17 mouse cellular contexts compared by ENCODE assay signal in the genomic region with DNA sequence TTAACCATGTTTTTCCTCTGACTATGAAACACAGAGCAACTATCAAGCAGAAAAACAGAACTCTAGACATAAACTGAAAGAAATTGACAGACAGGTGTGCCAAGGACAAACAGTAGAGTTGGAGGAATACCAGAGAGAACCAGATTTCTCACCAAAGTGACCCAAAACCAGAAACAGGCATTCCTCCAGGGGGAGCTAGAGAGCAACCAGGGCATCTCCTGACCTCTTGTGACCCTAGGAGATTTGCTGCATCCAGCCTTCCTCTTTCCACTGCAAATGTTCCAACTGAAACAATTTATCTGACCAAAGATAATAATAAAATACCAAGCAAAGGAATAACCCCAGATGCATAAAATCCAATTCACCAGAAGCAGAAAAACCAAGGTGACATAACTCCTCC. TPM values are rescaled to one million over a fixed set of nuclear protein-coding genes. Genes with fewer than 3 reads are reported as not detected.
A peak's percentile ranks its signal among the peaks of the same experiment; 100 is the strongest.
DNase-seq lines count a peak whose midpoint lies in the region; ATAC-seq and TF ChIP-seq lines count a peak whose summit lies in the region.
"Had no signal": no experiment of that assay in that cellular context is flagged by ENCODE, and none has a peak within 500 bp of the region (broad histone marks: within the 10 kb centered on the region; RNA-seq: fewer than 3 reads in every experiment).

No protein-coding gene starts in this region.

- no peak for TF ChIP-seq POLR2A in lung, adult 2 months (IDR thresholded peaks at IDR 0.05; ENCODE audit: borderline replicate concordance, extremely low read depth, low read depth, low read length)

- ATAC-seq in inflammation-experienced regulatory T-cells, adult 6 months: no peak
- ATAC-seq: forebrain, embryonic 14.5 days; hindbrain, embryonic 16.5 days had no signal

- no peak for DNase-seq in lung, adult 2 months
- DNase-seq in lung, adult 18-20 months: no peak
- DNase-seq in ES-CJ7 (ENCODE audit: low read depth, low spot score): peak; percentile 60
- DNase-seq in adipocyte (ENCODE audit: low spot score): peak; percentile 18
- peak; percentile 11 to 21 for DNase-seq in natural killer cell, adult 2 months (ENCODE audit: low spot score in 2 of 2)
- DNase-seq in kidney, postnatal 25 days: no peak
- DNase-seq: cerebellum, postnatal 10 days; gastrocnemius, postnatal 36 days; left cerebral cortex, postnatal 4 days; right cerebral cortex, postnatal 4 days had no signal

- TF ChIP-seq CTCF in lung, adult 2 months (IDR thresholded peaks at IDR 0.05; ENCODE audit: insufficient read depth, low read length): peak; percentile 38; the same call in 1 of the 2 replicates

- no peak overlapping the region for H3K4me3 ChIP-seq in lung, adult 2 months (replicated peaks; ENCODE audit: extremely low read depth, low read depth, low read length)
- H3K4me3 ChIP-seq: embryonic facial prominence, embryonic 13.5 days had no signal

- H3K4me1 ChIP-seq in lung, adult 2 months (ENCODE audit: control insufficient read depth, insufficient read depth, low read length): no peaks in the 10 kb centered on the region
- H3K4me1 ChIP-seq: embryonic facial prominence, embryonic 13.5 days had no signal

RNA-seq across cellular contexts. Expression of a gene that starts 41.2 kb away (rescaled TPM):
- polyA plus RNA-seq in lung, adult 2 months (2012; rRNA removed): not detected in 2 replicates
- polyA plus RNA-seq in inflammation-experienced regulatory T-cells, adult 6 months (2017; shearing (Covaris generic)): not detected
- polyA plus RNA-seq: embryonic facial prominence, embryonic 13.5 days; heart, embryonic 16.5 days; macrophage; stomach, embryonic 16.5 days had no signal

Comparison
In these comparisons a context has a peak if more than half of its experiments do, and no peak if none do; other contexts are left out.
1. DNase-seq: peak in ES-CJ7 (single experiment), adipocyte (single experiment) and natural killer cell, adult 2 months (2 of 2); none in lung, adult 2 months (single experiment), lung, adult 18-20 months (0 of 2) and kidney, postnatal 25 days (0 of 2).